In genomic region chr14:10933667-10934066, GRCm38 (mm10) we compare ENCODE assay signal across 28 mouse cellular contexts.
"Had no signal": no experiment of that assay in that cellular context is flagged by ENCODE, and none has a peak within 500 bp of the region (broad histone marks: within the 10 kb centered on the region; RNA-seq: fewer than 3 reads in every experiment).

No protein-coding gene starts in this region.

- H3K27ac ChIP-seq: heart, embryonic 10.5 days; hindbrain, embryonic 10.5 days; hindbrain, embryonic 12.5 days; hindbrain, embryonic 14.5 days; intestine, embryonic 15.5 days; layer of hippocampus, adult 2 months; left cerebral cortex, adult 2 months; limb, embryonic 10.5 days; limb, embryonic 12.5 days; liver, embryonic 13.5 days; liver, embryonic 15.5 days had no signal

- H3K9me3 ChIP-seq: heart, embryonic 10.5 days; heart, embryonic 12.5 days; hindbrain, embryonic 10.5 days; hindbrain, embryonic 12.5 days; intestine, embryonic 15.5 days; limb, embryonic 10.5 days; limb, embryonic 12.5 days; liver, embryonic 13.5 days; liver, embryonic 15.5 days had no signal

- H3K36me3 ChIP-seq: heart, embryonic 10.5 days; heart, embryonic 12.5 days; hindbrain, embryonic 10.5 days; hindbrain, embryonic 12.5 days; intestine, embryonic 15.5 days; limb, embryonic 10.5 days; limb, embryonic 12.5 days; liver, embryonic 13.5 days; liver, embryonic 15.5 days had no signal

- H3K27me3 ChIP-seq: heart, embryonic 12.5 days; hindbrain, embryonic 12.5 days; intestine, embryonic 15.5 days; limb, embryonic 12.5 days; liver, embryonic 13.5 days; liver, embryonic 15.5 days had no signal

- DNase-seq: gastrocnemius, postnatal 14 days; gastrocnemius, postnatal 36 days; heart, adult 18-20 months; heart, postnatal 10 days; heart, postnatal 4 days; kidney, adult 18-20 months; kidney, adult 8-10 months; kidney, postnatal 10 days; kidney, postnatal 25 days; kidney, postnatal 4 days; liver; liver, embryonic 13.5 days; liver, postnatal 0 days had no signal

- H3K9ac ChIP-seq: heart, embryonic 12.5 days; hindbrain, embryonic 12.5 days; hindbrain, embryonic 14.5 days; intestine, embryonic 15.5 days; limb, embryonic 12.5 days; liver, embryonic 13.5 days; liver, embryonic 15.5 days; liver, postnatal 0 days had no signal

- H3K4me2 ChIP-seq: heart, embryonic 12.5 days; hindbrain, embryonic 12.5 days; hindbrain, embryonic 14.5 days; intestine, embryonic 15.5 days; limb, embryonic 12.5 days; liver, embryonic 11.5 days; liver, embryonic 13.5 days; liver, embryonic 15.5 days had no signal

- ATAC-seq: hindbrain, embryonic 16.5 days; inflammation-experienced regulatory T-cells, adult 6 months; intestine, embryonic 15.5 days; intestine, postnatal 0 days; liver, postnatal 0 days had no signal

- H3K4me3 ChIP-seq: heart, embryonic 10.5 days; heart, embryonic 12.5 days; hindbrain, embryonic 10.5 days; hindbrain, embryonic 12.5 days; intestine, embryonic 15.5 days; layer of hippocampus, adult 2 months; left cerebral cortex, adult 2 months; limb, embryonic 10.5 days; limb, embryonic 12.5 days; liver, embryonic 13.5 days; liver, embryonic 15.5 days had no signal

- H3K4me1 ChIP-seq: heart, embryonic 10.5 days; heart, embryonic 12.5 days; hindbrain, embryonic 10.5 days; hindbrain, embryonic 12.5 days; intestine, embryonic 15.5 days; limb, embryonic 12.5 days; liver, embryonic 13.5 days; liver, embryonic 15.5 days had no signal
